Mouse (Mus musculus): ENCODE data around the gene Khdc3.

DNA sequence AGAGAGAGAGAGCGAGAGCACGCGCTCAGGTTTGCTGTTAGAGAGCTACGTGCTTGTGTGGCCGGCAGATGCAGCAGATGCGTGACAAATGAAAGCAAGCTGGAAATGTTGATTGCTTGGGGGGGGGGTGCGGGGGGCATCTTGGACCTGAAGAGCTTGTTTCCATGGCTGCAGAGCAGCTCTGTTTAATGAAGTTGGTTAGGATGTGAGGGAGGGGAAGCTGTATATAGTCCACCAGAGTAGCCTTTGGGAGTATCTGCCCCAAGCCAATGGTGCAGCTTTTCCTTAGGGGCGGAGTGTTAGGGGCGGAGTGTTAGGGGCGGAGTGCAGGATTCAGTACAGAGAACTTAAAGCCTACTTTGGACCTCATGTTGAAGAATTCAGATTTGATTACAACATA, 34.5 kb upstream of the Khdc3 start:
- TF ChIP-seq POLR2A (IDR thresholded peaks at IDR 0.05; ENCODE audit: extremely low read depth, insufficient read depth, low read length) (no peak), CTCF (IDR thresholded peaks at IDR 0.05; ENCODE audit: extremely low read depth, insufficient read depth, low read length) (no peak)

All from cortical plate, adult 2 months (tissue).